Mouse (Mus musculus) thymus, adult 18-20 months (tissue): Measurements from ENCODE around the gene Zfp980.
A peak's percentile ranks its signal among the peaks of the same experiment; 100 is the strongest.
"Not testable (repeated sequence)": the region's sequence is repeated elsewhere in the genome, so short reads cannot be mapped to it uniquely, and the experiment has no call there.

Experiments used
- DNase-seq, 2 experiments: peaks; one replicate each; pipeline ENCODE4 v3.0.0; 2022; ENCODE audit warnings: mixed read lengths in 2 of 2

Gene Zfp980

DNA sequence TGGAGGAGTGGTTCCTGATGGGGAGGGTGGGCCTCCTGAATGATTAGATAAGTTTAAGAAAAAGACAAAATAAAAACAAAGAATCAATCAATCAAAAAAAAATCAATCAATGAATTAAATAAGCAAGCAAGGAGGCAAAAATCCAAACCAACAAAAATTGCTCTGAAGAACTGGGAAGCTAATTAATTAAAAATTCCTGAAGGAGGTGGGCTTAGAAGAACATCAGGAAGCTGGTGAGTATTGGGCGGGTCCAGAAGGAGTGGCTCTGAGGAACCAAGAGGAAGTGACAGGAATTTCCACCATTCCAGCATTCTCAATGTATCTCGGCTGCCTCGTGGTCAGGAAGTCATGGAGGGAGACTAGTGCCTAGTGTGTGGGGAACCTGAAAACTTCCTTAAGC lies at the start of gene Zfp980:
Gene Zfp980, plus strand, starts transcription at position 301 of the 400 bp plus-strand sequence.
- not testable (repeated sequence) for DNase-seq

DNA sequence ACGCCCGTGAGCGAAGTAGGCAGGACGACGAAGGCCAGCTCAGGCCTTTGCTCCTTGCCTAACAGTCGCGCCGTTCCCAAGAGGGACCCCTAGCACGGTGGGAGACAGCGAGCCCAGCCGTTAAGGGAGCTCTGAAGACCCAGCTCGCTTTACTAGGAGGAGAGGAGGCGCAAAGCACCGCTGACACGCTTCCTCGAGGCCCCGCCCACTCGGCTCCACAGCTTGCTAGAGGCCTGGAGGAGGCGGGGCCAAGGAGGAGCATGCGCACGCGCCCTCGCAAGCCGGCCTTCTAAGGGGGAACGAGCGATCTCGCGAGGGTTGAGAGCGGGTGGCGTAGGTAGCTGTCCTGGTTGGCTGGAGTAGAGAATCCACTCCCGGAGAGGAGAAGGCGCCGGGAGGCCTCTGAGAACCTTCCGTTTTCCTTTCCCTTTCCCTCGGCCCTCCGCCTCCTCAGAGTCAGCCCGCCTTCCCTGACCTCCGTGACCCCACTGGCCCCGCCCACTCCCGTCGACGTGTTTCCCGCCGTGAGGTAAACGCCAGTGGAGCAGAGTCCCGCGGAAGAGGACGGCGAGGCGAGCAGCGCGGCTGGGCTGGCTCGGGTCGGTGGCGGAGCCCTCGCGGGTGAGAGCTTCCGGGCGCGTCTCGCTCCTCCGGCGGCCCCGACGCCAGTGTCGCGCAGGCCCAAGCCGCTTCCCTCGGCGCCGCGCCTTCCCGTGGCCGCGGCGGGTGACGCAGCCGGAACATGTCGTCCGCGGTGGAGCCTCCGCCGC lies 29.9 kb upstream of the Zfp980 start:
- not testable (repeated sequence) for DNase-seq

DNA sequence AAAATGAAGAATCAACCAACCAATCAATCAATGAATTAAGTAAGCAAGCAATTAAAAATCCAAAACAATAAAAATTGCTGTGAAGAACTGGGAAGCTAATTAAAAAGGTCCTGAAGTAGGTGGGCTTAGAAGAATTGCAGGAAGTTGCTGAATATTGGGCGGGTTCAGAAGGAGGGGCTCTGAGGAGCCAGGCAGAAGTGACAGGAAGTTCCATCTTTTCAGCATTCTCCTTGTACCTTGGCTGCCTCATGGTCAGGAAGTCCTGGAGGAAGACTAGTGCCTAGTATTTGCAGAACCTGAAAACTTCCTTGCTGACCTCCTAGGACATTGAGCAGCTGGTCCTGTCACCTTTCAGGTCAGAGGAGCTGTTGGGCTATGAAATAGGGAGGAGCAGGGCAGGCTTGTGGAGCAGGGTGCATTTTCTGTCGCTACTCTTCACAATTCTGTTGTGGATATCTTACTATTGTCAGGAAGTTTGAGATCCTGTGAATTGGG lies 3.8 kb downstream of the Zfp980 start:
- not testable (repeated sequence) for DNase-seq

DNA sequence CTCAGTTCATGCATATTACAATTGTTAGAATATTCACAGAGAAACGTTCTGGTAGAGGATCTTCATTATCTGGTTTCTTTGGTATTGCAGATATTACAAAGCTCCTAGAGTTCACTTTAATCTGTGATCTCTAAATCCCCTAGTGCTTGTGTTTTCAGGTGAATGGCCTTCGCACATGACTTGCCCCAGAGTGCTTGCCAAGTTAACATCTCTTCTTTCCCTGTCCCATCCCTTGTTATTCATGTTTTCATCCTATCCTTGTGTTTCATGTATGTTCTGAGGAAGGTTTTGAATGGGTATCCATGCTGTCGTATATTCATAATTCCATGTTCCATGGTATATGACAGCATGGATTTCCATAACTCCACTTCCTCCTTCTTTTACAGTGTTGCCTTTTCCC lies 9.7 kb downstream of the Zfp980 start:
- not testable (repeated sequence) for DNase-seq

DNA sequence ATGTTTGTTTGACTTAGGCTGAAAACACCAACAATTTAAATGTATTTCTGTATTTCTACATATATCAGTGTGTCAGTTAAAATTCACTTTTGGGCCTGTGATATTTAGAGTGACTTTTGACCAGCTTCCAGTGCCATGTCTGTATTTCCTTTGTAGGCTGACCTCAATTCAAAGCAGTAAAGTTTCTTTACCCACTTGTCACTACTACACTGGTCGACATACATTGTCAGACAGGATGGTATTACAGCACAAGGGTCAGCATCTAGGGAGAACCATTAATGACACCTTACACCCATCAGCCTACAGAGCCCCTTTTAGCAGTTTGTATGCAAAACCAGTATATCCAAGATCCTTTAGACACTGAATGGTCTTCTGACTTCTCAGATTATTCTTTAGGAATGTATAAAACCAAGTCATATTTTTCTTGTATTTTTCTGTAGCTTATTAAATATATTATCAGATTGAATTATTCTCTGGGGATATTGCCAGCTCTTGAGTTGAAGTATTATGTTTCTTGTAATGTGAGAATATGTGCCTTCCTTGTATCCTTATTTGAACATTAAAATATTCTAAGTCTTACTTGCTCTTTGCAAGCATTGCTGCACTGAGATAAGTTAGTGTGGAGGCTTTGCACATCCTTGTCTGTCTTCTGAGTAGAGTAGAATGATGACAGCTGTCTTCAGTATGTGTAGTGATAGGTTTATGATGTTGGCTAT lies 10.3 kb downstream of the Zfp980 start:
- DNase-seq, result not testable (repeated sequence)

DNA sequence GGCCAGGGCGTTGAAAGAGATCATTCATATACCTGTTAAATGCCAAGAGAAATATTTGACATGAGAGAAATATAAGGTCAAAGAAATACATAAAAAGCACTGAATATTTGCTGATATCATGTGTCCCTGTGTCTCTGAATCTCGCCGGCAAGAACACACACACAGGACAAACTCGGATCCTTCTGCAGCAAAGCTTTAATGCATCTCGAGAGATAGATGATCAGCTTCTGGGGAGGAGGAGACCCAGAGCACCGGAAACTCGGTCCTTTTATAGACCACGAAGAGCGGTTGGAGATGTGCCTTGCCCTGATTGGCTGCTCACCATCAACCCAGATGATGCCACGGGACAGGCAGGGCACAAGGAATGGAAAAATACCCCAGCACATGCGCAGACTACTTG lies 11.5 kb downstream of the Zfp980 start:
- DNase-seq, result not testable (repeated sequence)

DNA sequence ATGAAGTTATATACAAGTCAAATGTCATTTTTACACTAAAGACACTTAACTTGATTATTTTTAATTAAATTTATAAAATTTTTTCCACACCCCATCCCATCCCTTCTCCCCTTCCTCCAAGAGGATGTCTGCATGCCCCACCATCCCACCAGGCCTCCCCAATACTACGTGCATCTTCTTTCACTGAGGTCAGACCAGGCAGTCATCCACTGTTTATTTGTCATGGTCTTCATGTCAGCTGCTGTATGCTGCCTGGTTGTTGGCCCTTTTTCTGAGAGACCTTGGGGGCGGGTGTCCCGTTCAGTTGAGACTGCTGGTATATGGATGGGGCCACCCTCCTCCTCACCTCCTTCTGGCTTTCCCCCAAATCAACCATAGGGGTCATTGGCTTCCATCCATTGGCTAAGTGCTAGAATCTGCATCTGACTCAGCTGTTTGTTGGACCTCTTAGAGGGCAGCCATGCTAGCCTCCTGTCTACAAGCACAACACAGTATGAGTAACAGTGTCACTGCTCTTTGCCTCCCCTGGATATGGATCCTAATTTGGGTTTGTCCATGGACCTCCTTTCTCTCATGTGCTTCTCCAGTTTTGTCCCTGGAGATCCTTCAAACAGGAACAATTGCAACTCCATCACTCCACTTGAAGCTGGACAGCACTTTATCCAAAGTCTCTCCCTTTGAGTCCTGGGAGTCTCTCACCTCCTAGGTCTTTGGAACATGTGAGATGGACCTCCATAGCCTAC lies 12.7 kb downstream of the Zfp980 start:
- DNase-seq, result not testable (repeated sequence)

DNA sequence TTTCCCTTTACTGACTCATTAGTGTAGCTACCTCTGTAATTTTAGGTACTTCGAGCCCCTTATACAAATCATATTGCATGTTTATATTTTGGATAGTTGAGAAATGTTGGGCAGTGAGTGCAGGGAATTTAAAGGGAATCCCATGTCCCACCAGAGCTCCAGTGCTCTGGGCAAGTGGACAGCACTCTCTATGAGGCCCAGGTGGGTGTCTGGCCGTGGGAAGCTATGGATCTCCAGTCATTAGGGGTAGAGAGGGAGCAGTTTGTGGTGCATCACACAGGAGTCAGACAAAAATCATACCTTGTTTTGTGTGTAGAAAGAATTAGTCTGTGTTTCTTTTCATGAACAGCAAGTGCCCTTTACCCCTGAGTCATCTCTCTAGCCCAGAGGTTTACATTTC lies 15.6 kb downstream of the Zfp980 start:
- DNase-seq, result not testable (repeated sequence)

DNA sequence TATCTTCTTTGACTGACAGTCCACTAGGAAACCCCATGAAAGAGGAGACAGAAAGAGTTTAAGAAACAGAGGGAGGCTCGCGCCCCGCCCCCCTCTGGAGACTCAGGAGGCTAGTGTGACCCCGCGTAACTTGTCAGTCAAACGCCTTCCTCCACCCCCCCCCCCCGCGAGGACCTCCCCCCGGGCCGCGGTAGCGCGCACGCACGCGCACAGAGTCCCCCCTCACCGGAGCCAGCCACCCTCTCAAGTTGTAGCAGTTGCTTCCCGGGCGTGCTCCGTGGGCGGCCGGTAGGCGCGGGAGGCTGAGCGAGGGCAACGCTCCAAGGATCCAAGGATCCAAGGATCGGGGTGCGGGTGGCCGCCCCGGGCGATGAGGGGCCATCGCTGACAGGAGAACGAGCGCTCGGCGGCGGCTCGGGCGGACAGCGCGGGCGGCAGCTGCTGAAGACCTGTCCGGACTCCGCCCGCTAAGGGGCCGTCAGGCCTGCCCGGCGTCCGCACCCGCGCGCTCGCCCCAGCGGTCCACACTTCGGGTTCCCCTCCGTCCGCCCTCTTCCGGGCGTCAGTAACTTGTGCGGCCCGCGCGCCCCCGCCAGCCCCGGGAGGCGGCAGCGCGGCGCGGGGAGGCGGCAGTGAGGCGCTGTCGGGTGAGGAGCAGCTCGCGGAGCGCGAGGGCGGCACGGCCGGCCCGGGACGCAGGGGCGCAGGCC lies 74.6 kb downstream of the Zfp980 start:
- peak; percentile 1 for DNase-seq

DNA sequence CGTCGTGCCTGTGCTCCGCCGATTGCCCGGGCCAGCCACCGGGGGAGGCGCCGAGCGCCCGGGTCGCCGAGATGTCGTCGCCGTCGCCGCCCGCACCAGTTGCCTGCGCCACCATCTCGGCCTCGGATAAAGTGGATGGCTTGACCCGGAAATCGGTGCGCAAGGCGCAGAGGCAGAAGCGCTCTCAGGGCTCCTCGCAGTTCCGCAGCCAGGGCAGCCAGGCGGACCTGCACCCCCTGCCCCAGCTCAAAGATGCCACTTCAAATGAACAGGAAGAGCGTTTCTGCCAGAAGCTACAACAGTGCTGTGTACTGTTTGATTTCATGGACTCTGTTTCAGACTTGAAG lies 75.1 kb downstream of the Zfp980 start:
- DNase-seq, result not testable (repeated sequence)
